Mouse (Mus musculus) G1E (cell line): ENCODE measurements around the gene Snx30.

Experiments
- CTCF ChIP-seq: IDR thresholded peaks from 2 replicates; pipeline ENCODE4 v1.5.1; 2012; ENCODE audit warnings: low read depth, low read length, inconsistent platforms, mixed read lengths
- GATA1 ChIP-seq: IDR thresholded peaks from 2 replicates; pipeline ENCODE4 v1.6.1; 2012; ENCODE audit warnings: borderline replicate concordance, low read length, inconsistent platforms, mixed read lengths
- GATA2 ChIP-seq: IDR thresholded peaks from 2 replicates; pipeline ENCODE4 v1.6.1; 2012; ENCODE audit warnings: low read depth, low read length, inconsistent platforms, borderline replicate concordance
- POLR2AphosphoS5 ChIP-seq: IDR thresholded peaks from 2 replicates; pipeline ENCODE4 v1.6.1; 2012; ENCODE audit warnings: low read depth, low read length, inconsistent platforms; ENCODE audit not compliant: insufficient replicate concordance
- TAL1 ChIP-seq: conservative IDR thresholded peaks from 2 replicates; pipeline ENCODE4 v1.6.1; 2012; ENCODE audit warnings: low read depth, low read length, inconsistent platforms, mixed read lengths

- TF ChIP-seq GATA1 (no peak), CTCF (peak; percentile 49), GATA2 (no peak), TAL1 (no peak), POLR2AphosphoS5 (no peak)
These were observed 65.4 kb downstream of the Snx30 start for GRCm38 (mm10) chr4:59870859-59871591.
